Mouse (Mus musculus): Measurements from ENCODE around the gene Magi1. TPM values are rescaled to one million over a fixed set of nuclear protein-coding genes. Genes with fewer than 3 reads are reported as not detected.
"Not testable (repeated sequence)": the region's sequence is repeated elsewhere in the genome, so short reads cannot be mapped to it uniquely, and the experiment has no call there.

Magi1 gene
- polyA plus RNA-seq, 1 experiment from 2014 or later, result 6.8 TPM

DNA sequence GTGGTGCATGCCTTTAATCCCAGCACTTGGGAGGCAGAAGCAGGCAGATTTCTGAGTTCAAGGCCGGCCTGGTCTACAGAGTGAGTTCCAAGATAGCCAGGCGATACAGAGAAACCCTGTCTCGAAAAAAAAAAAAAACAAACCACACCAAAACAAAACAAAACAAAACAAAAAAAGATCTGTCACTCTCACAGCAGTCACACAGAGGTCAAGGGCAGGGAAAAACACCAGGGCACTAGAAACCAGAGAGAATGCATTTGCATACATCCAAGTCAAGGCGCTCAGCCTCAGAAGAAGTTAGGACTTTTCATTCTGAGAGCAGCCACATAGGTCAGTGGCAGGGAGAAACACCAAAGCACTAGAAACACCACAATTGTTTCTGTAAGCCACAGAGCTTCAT is 263.8 kb downstream of the Magi1 start:
- Histone ChIP-seq H3K27ac (replicated peaks; ENCODE audit: low read depth, low read length) (no peak overlapping the region), H3K4me2 (ENCODE audit: low read depth, low read length) (no peak overlapping the region), H3K27me3 (replicated peaks; ENCODE audit: control insufficient read depth, insufficient read depth, low read length) (no peaks in the 10 kb centered on the region), H3K4me1 (ENCODE audit: control insufficient read depth, insufficient read depth, low read length) (no peaks in the 10 kb centered on the region), H3K4me3 (ENCODE audit: low read depth, low read length) (no peak overlapping the region), H3K9ac (ENCODE audit: low read depth, low read length) (no peak overlapping the region), H3K36me3 (ENCODE audit: control insufficient read depth, insufficient read depth, low read length) (no peaks in the 10 kb centered on the region), H3K9me3 (ENCODE audit: control insufficient read depth, low read length) (no peaks in the 10 kb centered on the region)
- DNase-seq (ENCODE audit: low spot score) (no peak), ATAC-seq (ENCODE audit: low read depth) (no peak)
- WGBS, result 92% methylated on average over 4 of the region's 4 CpGs

DNA sequence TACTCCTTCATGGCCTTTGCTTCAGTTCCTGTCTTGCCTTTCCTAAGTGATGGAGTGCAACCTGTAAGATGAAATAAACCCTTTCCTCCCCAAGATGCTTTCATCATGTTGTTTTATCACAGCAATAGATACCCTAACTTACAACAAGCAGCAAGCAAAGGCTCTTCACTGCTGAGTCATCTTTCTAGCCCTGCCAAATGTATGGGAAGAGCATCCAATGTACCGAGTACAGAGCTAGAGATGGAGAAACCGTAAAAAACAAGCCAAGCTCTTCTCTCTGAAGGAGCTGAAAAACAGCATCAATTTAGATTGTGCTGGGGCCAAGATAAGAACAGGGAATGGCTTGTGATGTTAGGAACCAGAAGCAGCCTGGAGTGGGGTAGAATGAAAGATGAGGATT is 270.0 kb downstream of the Magi1 start:
- Histone ChIP-seq H3K27me3 (replicated peaks; ENCODE audit: control insufficient read depth, insufficient read depth, low read length) (no peaks in the 10 kb centered on the region), H3K9me3 (ENCODE audit: control insufficient read depth, low read length) (no peaks in the 10 kb centered on the region), H3K36me3 (ENCODE audit: control insufficient read depth, insufficient read depth, low read length) (no peaks in the 10 kb centered on the region), H3K4me2 (ENCODE audit: low read depth, low read length) (no peak overlapping the region), H3K27ac (replicated peaks; ENCODE audit: low read depth, low read length) (no peak overlapping the region), H3K9ac (ENCODE audit: low read depth, low read length) (no peak overlapping the region), H3K4me1 (ENCODE audit: control insufficient read depth, insufficient read depth, low read length) (peaks cover 9% of the 10 kb centered on the region; the same call in 1 of the 2 replicates), H3K4me3 (ENCODE audit: low read depth, low read length) (no peak overlapping the region)
- DNase-seq (ENCODE audit: low spot score) (no peak), ATAC-seq (ENCODE audit: low read depth) (no peak)
- 80% methylated on average over 2 of the region's 2 CpGs for WGBS

DNA sequence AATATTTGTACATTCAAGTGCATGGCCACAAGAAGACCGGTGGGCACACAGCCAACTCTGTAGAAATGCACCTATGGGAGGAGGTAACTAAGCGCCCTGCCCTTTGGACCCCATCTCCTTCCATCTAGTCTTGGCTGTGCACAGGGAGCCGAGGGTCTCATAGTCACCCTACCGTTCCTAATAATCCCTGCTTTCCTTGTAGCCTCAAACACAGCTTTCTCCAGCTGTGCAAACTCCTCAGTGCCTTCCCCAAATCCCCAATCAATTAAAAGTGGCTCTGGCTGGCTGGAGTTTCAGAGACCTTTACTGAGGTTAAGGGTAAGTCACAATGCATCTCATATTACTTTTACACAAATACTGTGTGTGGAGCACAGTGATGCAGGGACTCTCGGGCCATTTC is 271.8 kb downstream of the Magi1 start:
- no peak overlapping the region for H3K9ac ChIP-seq (ENCODE audit: low read depth, low read length)
- H3K4me2 ChIP-seq (ENCODE audit: low read depth, low read length), result no peak overlapping the region
- H3K9me3 ChIP-seq (ENCODE audit: control insufficient read depth, low read length), result no peaks in the 10 kb centered on the region
- H3K27ac ChIP-seq (replicated peaks; ENCODE audit: low read depth, low read length), result no peak overlapping the region
- H3K36me3 ChIP-seq (ENCODE audit: control insufficient read depth, insufficient read depth, low read length), result no peaks in the 10 kb centered on the region
- H3K4me1 ChIP-seq (ENCODE audit: control insufficient read depth, insufficient read depth, low read length), result peaks cover 9% of the 10 kb centered on the region; the same call in 1 of the 2 replicates
- no peak overlapping the region for H3K4me3 ChIP-seq (ENCODE audit: low read depth, low read length)
- no peaks in the 10 kb centered on the region for H3K27me3 ChIP-seq (replicated peaks; ENCODE audit: control insufficient read depth, insufficient read depth, low read length)
- ATAC-seq (ENCODE audit: low read depth), result peak; percentile 50; the same call in 1 of the 2 replicates
- WGBS, result 30% methylated on average over 5 of the region's 5 CpGs
- peak; percentile 49 for DNase-seq (ENCODE audit: low spot score)

DNA sequence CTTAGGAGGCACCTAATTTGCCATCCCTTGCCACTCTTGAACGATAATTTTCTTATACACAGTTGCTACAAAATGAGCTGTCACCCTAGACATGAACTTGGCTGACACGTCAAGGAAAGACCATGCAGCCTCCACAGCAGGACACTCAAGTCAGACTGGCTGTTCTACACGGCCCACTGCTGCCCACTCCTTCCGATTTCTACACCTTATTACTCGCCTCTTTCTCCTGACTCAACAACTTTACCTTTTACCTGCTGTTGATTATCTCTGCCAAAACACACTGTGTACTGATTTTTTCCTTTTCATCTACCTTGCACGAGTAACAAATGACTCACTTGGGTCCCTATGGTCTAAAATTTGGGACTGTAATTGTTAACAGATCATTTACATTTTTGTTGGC is 272.2 kb downstream of the Magi1 start:
- ATAC-seq (ENCODE audit: low read depth), result no peak
- H3K9me3 ChIP-seq (ENCODE audit: control insufficient read depth, low read length), result no peaks in the 10 kb centered on the region
- no peaks in the 10 kb centered on the region for H3K27me3 ChIP-seq (replicated peaks; ENCODE audit: control insufficient read depth, insufficient read depth, low read length)
- H3K4me3 ChIP-seq (ENCODE audit: low read depth, low read length), result no peak overlapping the region
- H3K9ac ChIP-seq (ENCODE audit: low read depth, low read length), result no peak overlapping the region
- WGBS, result 49% methylated on average over 6 of the region's 6 CpGs
- no peak overlapping the region for H3K27ac ChIP-seq (replicated peaks; ENCODE audit: low read depth, low read length)
- no peak for DNase-seq (ENCODE audit: low spot score)
- H3K4me1 ChIP-seq (ENCODE audit: control insufficient read depth, insufficient read depth, low read length), result peaks cover 9% of the 10 kb centered on the region; the same call in 1 of the 2 replicates
- H3K4me2 ChIP-seq (ENCODE audit: low read depth, low read length), result no peak overlapping the region
- no peaks in the 10 kb centered on the region for H3K36me3 ChIP-seq (ENCODE audit: control insufficient read depth, insufficient read depth, low read length)

DNA sequence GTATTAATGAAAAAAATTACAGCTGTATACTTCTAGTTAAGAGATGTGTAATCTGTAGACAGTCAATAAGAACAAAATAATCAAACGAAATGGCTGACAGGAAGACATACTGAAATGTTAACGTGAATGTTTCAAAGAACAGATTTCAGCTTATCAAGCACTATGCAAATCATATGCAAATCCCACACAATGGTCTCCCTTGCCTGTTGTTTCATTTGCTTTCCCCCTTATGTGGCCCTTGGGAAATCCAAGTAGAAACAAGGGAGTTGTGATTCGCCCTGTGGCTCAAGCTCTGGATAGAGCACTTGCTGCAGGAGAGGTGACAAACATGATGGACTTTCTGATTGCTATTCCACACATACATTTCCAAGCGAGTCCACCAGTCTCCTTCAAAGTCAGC is 275.1 kb downstream of the Magi1 start:
- Histone ChIP-seq H3K27me3 (replicated peaks; ENCODE audit: control insufficient read depth, insufficient read depth, low read length) (no peaks in the 10 kb centered on the region), H3K27ac (replicated peaks; ENCODE audit: low read depth, low read length) (no peak overlapping the region), H3K36me3 (ENCODE audit: control insufficient read depth, insufficient read depth, low read length) (no peaks in the 10 kb centered on the region), H3K4me3 (ENCODE audit: low read depth, low read length) (no peak overlapping the region), H3K4me1 (ENCODE audit: control insufficient read depth, insufficient read depth, low read length) (peaks cover 9% of the 10 kb centered on the region; the same call in 1 of the 2 replicates), H3K9ac (ENCODE audit: low read depth, low read length) (no peak overlapping the region), H3K4me2 (ENCODE audit: low read depth, low read length) (no peak overlapping the region), H3K9me3 (ENCODE audit: control insufficient read depth, low read length) (no peaks in the 10 kb centered on the region)
- ATAC-seq (ENCODE audit: low read depth), result no peak
- no peak for DNase-seq (ENCODE audit: low spot score)
- WGBS, result 76% methylated on average over 4 of the region's 4 CpGs

DNA sequence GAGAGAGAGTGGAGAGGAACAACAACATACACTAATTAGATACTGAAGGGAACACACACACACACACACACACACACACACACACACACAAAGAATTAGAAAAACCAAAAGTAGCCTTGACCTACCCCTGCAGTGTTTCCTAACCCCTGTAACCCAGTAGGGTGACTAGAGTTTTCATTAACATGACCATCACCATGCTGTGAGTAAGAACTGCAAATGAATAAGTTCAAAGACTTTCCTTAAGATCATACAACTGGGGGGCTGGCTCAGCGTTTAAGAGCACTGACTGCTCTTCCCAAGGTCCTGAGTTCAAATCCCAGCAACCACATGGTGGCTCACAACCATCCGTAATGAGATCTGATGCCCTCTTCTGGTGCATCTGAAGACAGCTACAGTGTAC is 280.1 kb downstream of the Magi1 start:
- H3K4me2 ChIP-seq (ENCODE audit: low read depth, low read length); H3K27me3 ChIP-seq (replicated peaks; ENCODE audit: control insufficient read depth, insufficient read depth, low read length); ATAC-seq (ENCODE audit: low read depth); H3K27ac ChIP-seq (replicated peaks; ENCODE audit: low read depth, low read length); DNase-seq (ENCODE audit: low spot score); H3K9ac ChIP-seq (ENCODE audit: low read depth, low read length); H3K36me3 ChIP-seq (ENCODE audit: control insufficient read depth, insufficient read depth, low read length); H3K4me1 ChIP-seq (ENCODE audit: control insufficient read depth, insufficient read depth, low read length); H3K9me3 ChIP-seq (ENCODE audit: control insufficient read depth, low read length); H3K4me3 ChIP-seq (ENCODE audit: low read depth, low read length): not testable (repeated sequence)
- 67% methylated on average over 2 of the region's 2 CpGs for WGBS

DNA sequence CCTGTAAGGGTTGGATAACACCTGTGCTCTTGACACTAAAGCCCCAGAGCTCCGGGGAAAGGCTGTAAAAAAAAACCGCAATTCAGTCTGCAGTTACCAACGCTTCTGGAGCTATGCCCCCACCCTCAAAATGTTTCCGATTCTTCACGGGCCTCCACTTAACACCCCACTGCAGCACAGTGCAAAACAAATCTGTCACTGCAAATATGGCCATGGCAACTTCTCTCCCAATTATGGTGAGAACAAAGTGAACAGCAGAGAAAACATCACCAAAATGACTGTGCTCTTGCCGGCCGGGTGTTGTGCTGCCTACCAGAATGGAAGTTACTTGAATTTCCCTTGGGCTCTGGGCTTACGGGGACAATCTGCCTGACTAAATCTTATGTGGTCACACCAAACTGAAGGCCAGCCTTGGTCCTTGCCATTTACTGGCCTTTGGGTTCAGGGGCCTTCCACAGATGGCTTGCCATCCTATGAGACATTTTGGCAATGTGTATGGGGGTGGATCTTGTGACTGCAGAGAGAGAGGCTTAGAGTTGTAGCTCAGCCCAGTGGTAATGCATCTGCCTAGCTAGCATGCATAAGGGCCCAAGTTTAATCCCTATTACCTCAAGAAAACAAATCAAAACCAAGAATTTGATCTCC is 286.8 kb downstream of the Magi1 start:
- no peak overlapping the region for H3K4me3 ChIP-seq (ENCODE audit: low read depth, low read length)
- 72% methylated on average over 8 of the region's 8 CpGs for WGBS
- no peaks in the 10 kb centered on the region for H3K4me1 ChIP-seq (ENCODE audit: control insufficient read depth, insufficient read depth, low read length)
- no peak overlapping the region for H3K9ac ChIP-seq (ENCODE audit: low read depth, low read length)
- H3K27ac ChIP-seq (replicated peaks; ENCODE audit: low read depth, low read length), result no peak overlapping the region
- H3K36me3 ChIP-seq (ENCODE audit: control insufficient read depth, insufficient read depth, low read length), result no peaks in the 10 kb centered on the region
- no peak for ATAC-seq (ENCODE audit: low read depth)
- H3K27me3 ChIP-seq (replicated peaks; ENCODE audit: control insufficient read depth, insufficient read depth, low read length), result no peaks in the 10 kb centered on the region
- no peaks in the 10 kb centered on the region for H3K9me3 ChIP-seq (ENCODE audit: control insufficient read depth, low read length)
- no peak for DNase-seq (ENCODE audit: low spot score)
- no peak overlapping the region for H3K4me2 ChIP-seq (ENCODE audit: low read depth, low read length)

DNA sequence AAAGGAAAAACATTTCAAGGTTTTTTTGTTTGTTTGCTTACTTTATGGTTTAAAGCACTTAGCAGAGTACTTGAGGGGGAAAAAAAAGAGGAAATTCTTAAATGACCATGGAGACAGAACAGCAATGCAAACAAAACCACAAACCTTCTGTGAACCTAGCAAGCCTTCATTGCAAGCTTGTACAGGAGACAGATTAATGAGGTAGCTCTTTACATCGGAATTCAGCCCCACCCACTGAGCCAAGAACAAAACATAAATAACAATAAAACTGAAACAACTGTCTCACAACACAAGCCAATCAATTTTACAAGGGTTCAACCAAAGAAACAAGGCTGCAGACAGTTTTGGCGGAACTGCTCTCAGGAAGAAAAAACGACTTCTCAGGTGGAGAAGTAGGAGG is 296.2 kb downstream of the Magi1 start:
- WGBS, result 39% methylated on average over 3 of the region's 3 CpGs

DNA sequence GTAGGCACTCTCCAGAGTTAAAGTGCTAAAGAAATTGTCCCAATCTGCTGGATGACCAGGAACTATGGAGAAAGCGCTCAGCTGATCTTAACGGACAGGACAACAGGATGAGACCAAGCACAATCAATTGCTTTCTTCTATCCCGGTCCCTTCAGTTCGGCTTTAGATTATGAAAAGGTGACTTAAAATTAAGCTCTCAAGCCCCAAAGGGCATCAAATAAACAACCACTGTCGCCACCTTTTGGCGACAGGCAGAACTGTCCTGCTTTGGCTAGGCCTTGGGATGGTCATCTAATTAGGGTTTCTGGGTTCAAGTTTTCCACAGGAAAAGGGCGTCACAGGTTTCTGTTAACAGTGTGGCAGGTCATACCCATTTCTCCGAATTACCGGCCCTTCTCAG is 298.6 kb downstream of the Magi1 start:
- DNase-seq (ENCODE audit: low spot score), result no peak

More for the DNA sequence above, 296.2 kb downstream of the Magi1 start:
- Histone ChIP-seq H3K9me3 (ENCODE audit: control insufficient read depth, low read length) (no peaks in the 10 kb centered on the region), H3K36me3 (ENCODE audit: control insufficient read depth, insufficient read depth, low read length) (no peaks in the 10 kb centered on the region), H3K27me3 (replicated peaks; ENCODE audit: control insufficient read depth, insufficient read depth, low read length) (no peaks in the 10 kb centered on the region), H3K4me2 (ENCODE audit: low read depth, low read length) (no peak overlapping the region), H3K4me1 (ENCODE audit: control insufficient read depth, insufficient read depth, low read length) (peaks cover 13% of the 10 kb centered on the region; the same call in 1 of the 2 replicates), H3K4me3 (ENCODE audit: low read depth, low read length) (no peak overlapping the region), H3K27ac (replicated peaks; ENCODE audit: low read depth, low read length) (no peak overlapping the region), H3K9ac (ENCODE audit: low read depth, low read length) (no peak overlapping the region)
- ATAC-seq (ENCODE audit: low read depth) (no peak), DNase-seq (ENCODE audit: low spot score) (no peak)

More for the DNA sequence above, 298.6 kb downstream of the Magi1 start:
- 57% methylated on average over 9 of the region's 9 CpGs for WGBS
- Histone ChIP-seq H3K36me3 (ENCODE audit: control insufficient read depth, insufficient read depth, low read length) (no peaks in the 10 kb centered on the region), H3K9me3 (ENCODE audit: control insufficient read depth, low read length) (no peaks in the 10 kb centered on the region), H3K27me3 (replicated peaks; ENCODE audit: control insufficient read depth, insufficient read depth, low read length) (no peaks in the 10 kb centered on the region), H3K27ac (replicated peaks; ENCODE audit: low read depth, low read length) (no peak overlapping the region), H3K4me3 (ENCODE audit: low read depth, low read length) (no peak overlapping the region), H3K9ac (ENCODE audit: low read depth, low read length) (no peak overlapping the region), H3K4me1 (ENCODE audit: control insufficient read depth, insufficient read depth, low read length) (peaks cover 19% of the 10 kb centered on the region; the same call in 1 of the 2 replicates), H3K4me2 (ENCODE audit: low read depth, low read length) (no peak overlapping the region)
- no peak for ATAC-seq (ENCODE audit: low read depth)
